Mouse (Mus musculus) adrenal gland, adult (tissue): Measurements from ENCODE around the gene Kmt5b.

ENCODE experiments used
- DNase-seq, 2 experiments: peaks; one replicate each; pipeline ENCODE4 v3.0.0; 2022 to 2023; ENCODE audit warnings: low spot score in 1 of 2; ENCODE audit not compliant: inconsistent age in 2 of 2

Gene Kmt5b

DNA sequence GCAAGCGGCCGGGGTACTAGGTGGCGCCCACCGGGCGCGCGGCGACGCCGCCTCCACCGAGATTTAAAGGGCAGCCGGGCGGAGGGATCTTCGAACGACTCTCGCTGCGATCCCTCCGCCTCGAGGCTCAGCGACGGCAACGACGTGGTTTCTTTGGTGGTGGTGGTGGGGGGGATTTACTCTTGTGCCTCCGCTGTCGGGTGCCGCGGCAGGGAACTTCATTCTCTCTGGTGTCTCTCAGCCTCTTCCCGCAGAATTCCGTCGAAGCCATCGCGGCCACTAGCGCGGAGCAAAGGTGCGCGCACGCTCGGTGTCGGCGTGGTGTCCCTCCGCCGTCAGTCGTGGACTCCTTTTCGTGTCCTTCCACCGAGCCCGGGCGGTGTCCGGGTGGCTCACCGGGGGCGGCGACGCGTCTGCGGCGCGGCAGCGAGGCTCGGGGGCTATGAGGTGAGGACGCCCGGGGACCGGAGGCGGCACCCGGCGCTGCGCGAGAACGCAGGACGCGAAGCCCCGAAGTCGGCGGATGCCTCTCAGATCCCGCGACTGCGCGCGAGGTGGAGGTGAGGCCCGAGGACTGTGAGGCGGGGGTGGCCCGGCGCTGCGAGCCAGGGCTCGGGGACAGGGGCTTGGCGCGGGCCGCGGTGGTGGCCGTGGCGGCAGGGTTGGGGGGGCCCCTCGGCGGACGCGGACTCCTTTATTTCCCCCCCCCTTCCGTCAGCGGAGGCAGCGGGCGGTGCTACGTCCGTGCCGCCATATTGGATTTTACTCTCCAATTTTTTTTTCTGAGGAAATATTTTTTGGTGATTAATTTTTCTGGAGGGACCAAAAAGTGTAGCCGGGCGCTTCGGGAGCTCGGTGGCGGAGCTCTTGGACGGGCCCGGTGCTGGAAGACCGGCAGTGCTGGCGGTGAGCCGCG is 818 bp downstream of the Kmt5b start:
- peak; percentile 88 to 98 for DNase-seq

DNA sequence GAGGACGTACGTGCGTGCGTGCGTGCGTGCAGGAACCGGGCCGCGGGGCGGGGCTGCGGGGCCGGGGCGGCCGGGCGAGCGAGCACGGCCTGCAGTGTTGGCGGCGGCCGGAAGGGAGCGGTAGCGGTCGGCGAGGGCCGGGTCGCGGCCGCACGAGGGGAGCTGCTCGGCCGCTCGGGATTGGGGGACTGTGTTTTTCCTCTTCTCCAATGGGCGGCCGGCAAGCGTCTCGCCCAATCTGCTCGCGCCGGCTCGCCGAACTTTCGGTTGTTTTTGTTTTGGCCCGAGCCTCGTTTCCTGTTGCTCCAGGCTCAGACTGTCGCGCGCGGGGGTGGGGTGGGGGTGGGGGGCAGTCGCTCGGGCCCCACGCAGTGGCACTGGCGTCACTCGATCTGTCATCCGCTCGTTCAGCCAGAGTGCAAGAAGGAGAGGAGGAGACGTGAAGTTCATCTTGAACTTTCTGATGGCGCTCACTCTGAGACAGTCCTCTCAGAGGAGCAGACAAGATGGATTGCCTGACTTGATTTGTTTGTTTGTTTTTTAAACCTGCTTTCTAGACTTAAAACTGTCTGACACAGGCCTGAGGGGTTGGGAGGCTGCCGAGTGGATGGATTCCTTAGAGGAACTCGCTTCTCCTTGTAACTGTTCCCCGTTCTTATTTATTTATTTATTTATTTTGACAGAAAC is 1.6 kb downstream of the Kmt5b start:
- peak in 1 of 2 experiments; percentile 94 for DNase-seq

DNA sequence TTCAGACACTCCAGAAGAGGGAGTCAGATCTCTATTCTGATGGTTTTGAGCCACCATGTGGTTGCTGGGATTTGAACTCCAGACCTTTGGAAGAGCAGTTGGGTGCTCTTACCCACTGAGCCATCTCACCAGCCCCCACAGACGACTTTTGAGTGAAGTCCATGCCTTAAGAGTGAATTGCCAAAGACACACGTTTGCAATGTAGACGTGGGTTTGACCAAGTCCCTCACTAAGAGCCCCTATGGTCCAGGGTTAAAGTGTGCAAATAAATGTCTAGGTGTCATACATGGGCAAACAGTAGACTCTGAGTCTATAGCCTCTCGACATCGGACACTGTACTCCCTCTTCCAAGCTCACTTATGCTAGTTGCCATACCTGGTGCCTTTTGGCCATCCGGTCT is 2.3 kb downstream of the Kmt5b start:
- DNase-seq: peak in 1 of 2 experiments; percentile 59

DNA sequence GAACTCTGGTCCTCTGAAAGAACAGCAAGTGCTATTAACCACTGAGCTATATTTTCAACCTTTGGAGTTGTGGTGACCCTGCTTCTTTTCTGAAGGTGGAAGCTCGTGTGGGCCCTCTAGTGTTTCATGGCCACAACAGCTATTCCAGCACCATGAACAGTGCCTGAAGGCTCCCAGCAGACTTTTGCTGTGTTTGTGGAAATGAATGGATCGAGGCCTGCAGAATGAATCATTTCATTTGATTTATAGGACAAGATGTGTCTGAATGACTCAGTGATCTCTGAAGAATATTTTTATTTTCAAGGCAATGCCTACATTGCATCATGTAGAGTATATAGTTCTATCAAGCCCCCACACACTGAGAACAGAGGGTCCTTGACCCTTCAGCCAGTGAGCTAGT is 6.9 kb downstream of the Kmt5b start:
- DNase-seq: peak; percentile 70 to 86

DNA sequence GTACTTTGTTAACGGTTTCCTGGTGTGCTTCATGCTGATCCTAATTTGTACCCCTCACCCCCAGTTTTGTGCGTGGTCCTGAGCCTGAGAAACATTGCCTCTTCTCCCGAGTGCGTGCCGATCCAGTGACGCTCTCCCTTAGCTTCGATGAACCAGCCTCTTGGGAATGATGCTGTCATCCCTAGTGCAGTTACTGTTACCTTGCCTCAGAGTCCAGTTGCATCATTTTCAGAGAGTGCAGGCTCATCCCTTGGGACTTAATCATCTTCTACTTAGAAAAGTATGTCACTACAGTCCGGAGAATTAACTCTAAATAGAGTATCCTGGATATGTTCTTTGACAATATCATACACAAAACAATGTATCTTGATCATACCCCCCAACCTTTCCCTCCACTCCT is 11.5 kb downstream of the Kmt5b start:
- DNase-seq: peak in 1 of 2 experiments; percentile 63

DNA sequence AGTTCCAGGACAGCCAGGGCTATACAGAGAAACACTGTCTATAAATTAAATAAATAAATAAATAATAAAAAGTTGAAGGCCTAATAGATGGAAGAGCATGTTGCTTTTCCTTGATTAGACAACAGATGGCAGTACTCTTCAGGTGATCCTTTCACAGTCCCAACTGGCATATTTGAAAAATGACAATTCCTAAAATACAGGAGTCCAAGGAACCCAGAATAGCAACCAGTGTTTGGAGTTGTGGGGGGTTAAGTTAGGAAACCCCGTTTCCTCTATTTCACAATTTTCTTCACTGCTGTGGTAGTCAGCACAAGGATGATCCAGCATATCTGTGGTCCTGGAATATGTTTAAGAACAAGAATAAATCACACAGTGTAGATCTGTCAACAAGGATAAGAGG is 22.9 kb downstream of the Kmt5b start:
- DNase-seq: peak in 1 of 2 experiments; percentile 54

DNA sequence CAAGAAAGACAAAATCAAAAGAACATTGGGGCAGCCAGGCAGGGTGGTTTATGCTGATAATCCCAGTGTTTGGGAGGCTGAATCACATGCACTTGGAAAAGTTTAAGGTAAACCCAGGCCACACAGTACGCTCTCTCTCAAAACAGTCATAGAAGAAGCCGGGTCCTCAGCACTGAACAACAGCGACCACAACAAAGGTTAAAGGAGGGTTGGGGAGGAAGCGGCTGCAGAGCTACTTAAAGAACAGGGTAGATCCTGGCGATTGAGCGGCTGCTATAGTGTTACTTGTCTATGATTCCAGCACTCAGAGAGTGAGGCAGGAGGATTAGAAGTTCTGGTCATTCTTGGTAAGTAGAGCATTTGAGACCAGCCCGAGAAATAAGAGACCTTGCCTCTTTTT is 38.3 kb downstream of the Kmt5b start:
- DNase-seq: no peak

DNA sequence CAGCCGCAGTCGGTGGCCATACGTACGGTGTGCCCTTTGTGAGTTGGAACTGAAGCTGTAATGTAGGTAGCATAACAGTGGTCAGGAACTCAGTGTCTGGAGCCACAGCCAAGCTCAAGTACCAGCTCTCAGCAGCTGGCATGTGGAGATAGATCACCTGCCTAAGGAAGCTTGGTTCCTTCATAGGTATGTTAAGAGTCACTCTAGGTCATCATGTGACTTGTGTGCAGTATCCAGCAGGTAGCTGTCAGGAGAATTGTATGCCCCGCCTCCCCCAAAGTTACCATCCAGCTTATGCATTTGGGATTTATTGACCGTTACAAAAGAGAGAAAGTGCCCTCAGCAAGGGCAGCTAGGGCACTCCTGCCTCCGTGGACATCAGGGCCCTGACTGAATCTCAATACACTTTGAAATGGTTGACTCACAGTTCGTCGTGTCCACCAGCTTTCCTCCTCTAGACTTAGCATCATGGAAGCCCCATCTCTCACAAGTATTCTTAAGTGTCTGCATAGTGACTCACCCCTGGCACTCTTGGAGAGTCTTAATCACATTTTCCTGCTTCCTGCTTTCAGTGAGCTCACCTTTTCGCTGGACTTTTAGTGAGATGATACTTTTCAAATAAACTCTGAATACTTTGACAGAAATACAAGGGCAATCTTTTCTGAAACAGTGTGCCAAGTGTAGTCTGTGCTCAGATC is 43.5 kb downstream of the Kmt5b start:
- DNase-seq: no peak

DNA sequence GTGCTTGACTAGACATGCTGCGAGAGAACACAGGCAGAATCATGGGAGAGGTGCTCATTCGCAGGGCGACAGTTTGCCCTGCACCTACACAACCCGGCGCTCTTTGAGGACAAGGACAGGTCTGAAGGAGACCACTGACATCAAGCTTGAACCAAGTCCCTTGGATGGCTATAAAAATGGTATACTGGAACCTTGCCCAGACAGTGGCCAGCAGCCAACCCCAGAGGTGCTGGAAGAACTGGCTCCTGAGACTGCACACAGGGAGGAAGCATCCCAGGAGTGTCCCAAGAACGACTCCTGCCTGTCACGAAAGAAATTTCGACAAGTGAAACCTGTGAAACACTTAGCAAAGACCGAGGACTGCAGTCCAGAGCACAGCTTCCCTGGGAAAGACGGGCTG is 47.2 kb downstream of the Kmt5b start:
- peak; percentile 29 to 74 for DNase-seq

DNA sequence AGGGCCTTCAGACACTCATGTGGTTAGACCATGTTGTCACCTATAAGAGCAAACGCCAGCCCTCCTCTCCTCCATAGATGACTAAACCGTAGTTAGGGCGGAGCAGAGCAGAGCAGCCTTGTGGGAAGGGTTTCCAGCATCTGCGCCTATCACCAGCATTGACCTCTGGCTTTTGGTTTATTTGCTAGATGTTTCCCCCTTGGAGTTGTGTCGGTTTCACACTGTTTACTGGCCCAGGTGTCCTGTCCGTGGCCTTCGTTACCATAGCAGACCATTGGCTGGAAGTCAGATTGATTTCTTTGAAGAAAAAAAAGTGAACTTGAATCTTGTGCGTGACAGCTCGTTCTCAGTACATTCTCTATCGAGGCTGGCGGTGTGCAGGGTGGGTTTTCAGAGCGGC is 48.6 kb downstream of the Kmt5b start:
- DNase-seq: no peak

DNA sequence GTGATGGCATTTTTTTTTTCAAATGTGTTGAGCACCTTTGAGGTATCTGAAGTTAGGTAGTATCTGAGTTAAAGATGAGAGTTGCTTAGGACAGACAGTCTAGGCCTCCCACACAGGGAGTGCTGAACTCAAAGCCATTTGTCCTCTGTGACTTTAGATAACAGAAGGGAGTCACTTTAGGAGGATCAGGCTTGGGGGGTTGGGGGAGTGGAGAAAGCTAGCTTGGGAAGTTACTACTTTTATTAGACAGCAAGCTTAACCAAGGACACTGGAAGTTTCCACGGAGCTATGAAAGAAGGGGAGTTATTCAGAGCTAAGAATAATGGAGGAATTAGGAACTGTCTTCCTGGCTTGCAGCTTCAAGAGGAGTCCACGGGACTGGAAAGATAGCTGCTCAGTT is 51.9 kb downstream of the Kmt5b start:
- no peak for DNase-seq

DNA sequence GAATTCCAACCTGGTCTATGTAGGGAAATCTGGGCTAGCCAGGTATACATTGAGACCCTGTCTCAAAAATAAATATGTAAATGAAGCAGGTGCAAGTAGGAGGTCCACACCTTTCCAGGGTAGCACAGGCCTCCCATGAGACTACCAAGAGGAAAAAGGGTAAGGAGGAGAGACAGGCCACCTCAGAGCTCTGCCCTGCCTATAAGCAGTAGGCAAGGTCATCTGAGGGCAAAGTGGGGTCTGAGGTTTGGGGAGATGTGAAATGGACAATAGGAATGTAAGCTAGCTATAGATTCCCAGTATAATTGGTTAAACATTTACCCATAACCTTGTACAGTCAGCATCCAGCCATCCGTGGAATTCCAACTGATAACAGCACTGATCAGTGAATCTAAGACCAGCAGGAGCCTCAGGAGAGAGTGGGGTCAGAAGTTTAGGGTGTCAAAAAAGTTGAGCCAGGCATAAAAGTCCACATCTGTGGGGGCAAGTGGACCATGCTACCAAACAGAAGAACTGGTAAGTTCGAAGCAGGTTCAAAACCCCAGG is 52.8 kb downstream of the Kmt5b start:
- no peak for DNase-seq

DNA sequence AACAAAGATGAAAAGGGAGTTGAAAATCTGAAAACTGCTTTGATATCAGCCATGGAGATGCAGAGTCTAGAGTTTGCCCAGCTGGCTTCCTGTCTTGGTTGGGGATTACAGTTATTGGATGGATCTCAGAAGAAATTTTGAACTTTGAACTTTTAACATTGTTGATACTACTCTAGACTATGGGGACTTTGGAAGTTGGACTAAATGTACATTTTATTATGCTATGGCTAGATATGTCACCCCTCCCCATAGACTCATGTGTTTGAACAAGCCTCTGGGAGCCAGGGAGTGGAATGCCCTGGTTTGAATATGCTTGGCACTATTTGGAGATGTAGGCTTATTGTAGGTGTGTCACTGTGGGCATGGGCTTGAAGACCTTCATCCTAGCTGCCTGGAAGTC is 57.8 kb downstream of the Kmt5b start:
- no peak for DNase-seq

DNA sequence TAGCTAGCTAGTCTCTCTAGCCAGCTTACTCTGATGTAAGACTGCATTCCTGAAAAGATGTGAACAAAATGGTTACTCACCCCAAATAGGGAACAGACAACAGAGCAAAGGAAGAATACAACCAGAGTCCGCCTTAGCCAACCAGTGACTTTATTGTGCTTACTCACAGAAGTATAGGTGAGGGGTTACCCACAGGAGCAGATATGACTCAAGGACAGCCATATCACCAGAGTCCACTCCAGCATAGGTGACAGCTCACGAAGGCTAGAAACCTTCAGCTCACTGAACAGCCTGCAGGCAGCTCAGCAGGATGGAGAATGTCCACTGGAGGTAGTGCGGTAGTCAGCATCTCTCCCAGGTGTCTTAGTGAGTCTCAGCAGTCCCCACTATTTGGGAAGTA is 62.6 kb downstream of the Kmt5b start:
- no peak for DNase-seq

DNA sequence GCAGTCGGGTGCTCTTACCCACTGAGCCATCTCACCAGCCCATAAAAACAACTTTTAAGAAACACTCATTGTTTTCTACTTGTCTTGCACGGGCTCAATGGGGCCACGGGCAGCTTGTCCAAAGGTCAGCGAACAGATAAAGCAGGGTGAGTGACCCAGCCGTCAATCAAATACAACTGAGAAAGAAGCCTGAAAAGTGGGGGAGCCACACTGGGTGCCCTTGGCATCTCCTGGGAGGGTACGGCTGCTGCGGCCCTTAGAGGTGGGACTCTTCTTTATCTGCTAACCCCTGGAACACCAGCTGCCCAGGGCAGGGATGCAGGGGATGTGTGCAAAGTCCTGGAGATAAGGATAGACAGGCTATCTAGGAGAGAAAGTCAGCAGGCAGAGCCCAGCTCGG is 64.5 kb downstream of the Kmt5b start:
- no peak for DNase-seq

DNA sequence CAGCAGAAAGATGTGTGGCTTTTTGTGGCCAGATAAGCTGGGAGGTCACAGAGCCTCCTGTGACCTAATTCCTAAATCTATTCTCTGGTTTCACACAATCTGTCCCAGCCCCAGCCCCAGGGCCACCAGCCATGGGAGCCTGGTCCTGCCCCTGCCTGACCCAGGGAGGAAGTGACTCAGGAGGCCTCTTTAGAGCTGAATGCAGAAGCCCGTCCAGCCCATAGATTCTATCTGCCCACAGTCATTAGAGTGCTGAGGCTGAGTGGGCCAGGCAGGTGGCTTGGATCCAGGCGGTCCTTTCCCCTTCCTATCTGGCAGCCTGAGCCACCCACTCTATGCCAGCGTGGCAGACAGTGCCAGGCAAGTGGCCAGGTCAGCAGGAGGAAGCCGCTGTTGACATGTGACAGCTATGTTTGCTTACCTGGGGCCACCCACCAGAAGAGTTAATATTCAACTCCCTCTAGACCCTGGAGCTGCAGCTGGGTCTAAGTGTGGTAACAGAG is 65.7 kb downstream of the Kmt5b start:
- DNase-seq: peak; percentile 58 to 83

DNA sequence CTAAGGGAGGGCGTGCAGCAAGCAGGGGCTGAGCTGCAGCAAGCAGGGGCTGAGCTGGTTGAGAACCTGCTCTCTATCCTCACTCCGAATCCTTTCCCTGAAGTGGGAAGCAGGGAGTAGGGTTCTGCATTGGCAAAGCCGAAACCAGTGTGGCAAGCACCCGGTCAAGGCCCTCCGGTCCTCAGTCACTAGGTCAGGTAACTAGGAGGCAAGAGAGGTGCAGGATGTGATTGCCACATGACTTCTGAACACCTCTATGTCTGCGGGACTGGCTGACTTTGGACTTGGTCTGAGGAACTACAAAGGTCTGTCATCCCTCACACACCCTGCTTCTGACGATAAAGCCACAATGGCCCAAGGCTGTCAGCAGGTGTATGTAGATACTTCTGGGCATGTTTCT is 67.1 kb downstream of the Kmt5b start:
- DNase-seq: no peak

DNA sequence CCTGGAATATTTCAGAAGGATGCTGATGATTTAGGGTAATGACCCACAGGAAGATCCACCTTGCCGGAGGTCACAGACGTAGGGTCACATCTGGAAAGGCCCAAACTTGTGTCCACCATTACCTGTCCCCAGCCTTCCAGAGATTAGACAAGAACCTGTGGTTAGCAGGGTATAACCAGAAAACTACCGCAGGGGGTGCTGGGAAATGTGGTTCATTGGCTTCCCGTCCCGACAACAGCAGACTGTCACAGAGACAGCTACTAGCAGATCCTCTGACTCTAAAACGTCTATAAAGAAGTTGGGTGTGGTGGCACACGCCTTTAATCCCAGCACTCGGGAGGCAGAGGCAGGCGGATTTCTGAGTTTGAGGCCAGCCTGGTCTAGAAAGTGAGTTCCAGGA is 69.6 kb downstream of the Kmt5b start:
- DNase-seq: no peak

DNA sequence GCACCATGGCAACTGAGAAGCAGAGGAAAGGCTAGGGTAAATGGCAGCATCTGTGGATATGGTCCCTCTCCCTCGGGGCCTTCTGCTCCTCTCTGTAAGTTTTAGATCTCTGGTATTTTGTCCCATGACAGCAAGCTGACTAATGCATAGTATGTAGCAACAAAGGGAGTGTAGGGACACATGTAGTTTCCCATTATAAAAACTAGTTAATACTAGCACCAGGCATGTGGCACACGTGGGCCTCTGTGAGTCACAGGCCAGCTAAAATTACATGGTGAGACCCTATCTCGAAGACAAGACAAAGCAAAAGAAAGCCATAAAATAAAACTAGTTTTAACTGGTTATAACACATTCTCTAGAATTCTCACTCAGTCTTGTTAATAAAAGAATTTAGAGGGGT is 71.7 kb downstream of the Kmt5b start:
- no peak for DNase-seq

DNA sequence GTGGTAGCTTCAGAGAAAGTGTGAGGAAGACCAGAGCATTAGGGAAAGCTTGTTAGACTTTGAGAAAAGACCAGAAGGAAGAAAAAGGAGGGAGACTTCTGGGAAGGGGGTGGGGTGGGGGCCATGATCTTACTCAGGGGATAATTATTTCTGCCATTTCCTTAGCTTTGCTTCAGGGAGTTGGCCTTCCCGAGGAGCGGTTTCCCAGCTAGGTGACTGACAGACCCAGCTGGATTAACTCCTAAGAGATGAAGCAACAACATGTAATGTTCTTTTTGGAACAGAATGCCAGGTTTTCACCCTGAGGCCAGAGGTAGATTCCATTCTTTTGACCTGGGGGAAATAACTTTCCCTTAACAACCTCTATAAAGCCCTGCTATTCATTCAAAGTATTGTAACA is 72.5 kb downstream of the Kmt5b start:
- DNase-seq: no peak

DNA sequence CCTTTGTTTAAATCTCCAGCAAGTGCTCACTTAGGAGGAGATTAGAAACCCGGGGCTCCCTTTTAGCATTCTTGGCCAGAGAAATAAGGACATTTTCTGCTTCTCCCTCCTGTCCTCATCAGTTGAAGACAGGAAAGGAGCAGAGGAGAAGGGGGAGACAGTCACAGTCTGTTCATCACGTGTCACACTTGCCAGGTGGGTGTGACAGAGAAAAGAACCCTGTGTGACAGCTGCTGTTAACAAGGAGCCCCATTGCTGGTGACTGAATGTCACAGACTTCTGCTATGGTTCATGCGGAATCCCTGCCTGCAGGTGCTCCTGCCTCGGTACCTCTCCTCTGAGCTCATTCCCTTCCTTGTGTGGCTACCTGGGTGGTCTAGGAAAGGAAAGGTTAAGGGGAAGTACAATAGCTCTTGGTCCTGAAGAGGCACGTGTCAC is 73.0 kb downstream of the Kmt5b start:
- no peak for DNase-seq
